Mouse (Mus musculus) c-Kit-positive CD71-positive TER-119-negative erythroid progenitor cells, embryonic 14.5 days (primary cell): ENCODE measurements around the gene Prrc2a.

Source experiments
- DNase-seq: peaks from one replicate; pipeline ENCODE4 v3.0.0-alpha.2; 2013; ENCODE audit warnings: low read depth

Prrc2a gene

GRCm38 (mm10) chr17:35103221-35103690, 61.4 kb downstream of the Prrc2a start:
- no peak for DNase-seq

GRCm38 (mm10) chr17:35102299-35102698, 62.4 kb downstream of the Prrc2a start:
- no peak for DNase-seq

GRCm38 (mm10) chr17:35101161-35101560, 63.5 kb downstream of the Prrc2a start:
- DNase-seq: no peak

GRCm38 (mm10) chr17:35100196-35100765, 64.4 kb downstream of the Prrc2a start:
- DNase-seq: no peak
